Mouse (Mus musculus) midbrain, embryonic 16.5 days (tissue): Measurements from ENCODE around the gene BC024063. TPM values are rescaled to one million over a fixed set of nuclear protein-coding genes. Genes with fewer than 3 reads are reported as not detected.

Source experiments
- ATAC-seq: fragments of 200-750 bp; cut with Nextera tagmentation; 2 replicates; pipeline ENCODE4 v1.8.0; 2017; ENCODE audit warnings: moderate TSS enrichment
- H3K27ac ChIP-seq: fragments of 300-500 bp; sonication (generic); 2 replicates; pipeline ENCODE4 v1.5.1; 2014; ENCODE audit warnings: mild to moderate bottlenecking, low read length, mixed read lengths
- H3K27me3 ChIP-seq: fragments of 300-500 bp; sonication (generic); 2 replicates; pipeline ENCODE4 v1.6.1; 2014; ENCODE audit warnings: low read depth, low read length, mixed read lengths; ENCODE audit not compliant: control insufficient read depth, insufficient read depth
- H3K36me3 ChIP-seq: fragments of 300-500 bp; sonication (generic); 2 replicates; pipeline ENCODE4 v1.6.1; 2014; ENCODE audit warnings: mild to moderate bottlenecking, low read length, moderate library complexity, mixed read lengths; ENCODE audit not compliant: control insufficient read depth, insufficient read depth
- H3K4me1 ChIP-seq: fragments of 300-500 bp; sonication (generic); 2 replicates; pipeline ENCODE4 v1.6.1; 2014; ENCODE audit warnings: mild to moderate bottlenecking, low read length, mixed read lengths; ENCODE audit not compliant: control insufficient read depth, insufficient read depth
- H3K4me2 ChIP-seq: fragments of 300-500 bp; sonication (generic); 2 replicates; pipeline ENCODE4 v1.6.1; 2014; ENCODE audit warnings: mild to moderate bottlenecking, low read length, mixed read lengths
- H3K4me3 ChIP-seq: fragments of 300-500 bp; sonication (generic); 2 replicates; pipeline ENCODE4 v1.5.1; 2014; ENCODE audit warnings: low read depth, mild to moderate bottlenecking, low read length, moderate library complexity, mixed read lengths
- H3K9ac ChIP-seq: fragments of 300-500 bp; sonication (generic); 2 replicates; pipeline ENCODE4 v1.6.1; 2014; ENCODE audit warnings: low read depth, low read length, mixed read lengths
- H3K9me3 ChIP-seq: fragments of 300-500 bp; sonication (generic); replicated peaks from 2 replicates; pipeline ENCODE4 v1.6.1; 2014; ENCODE audit warnings: mild to moderate bottlenecking, low read length, mixed read lengths; ENCODE audit not compliant: control insufficient read depth, poor library complexity, severe bottlenecking
- WGBS: fragments of 180-500 bp; shearing (Covaris S2); extraction: QIAGEN DNeasy Blood & Tissue Kit; methylation state at CpG from one replicate; pipeline ENCODE4 v1.1.7; 2014; 5-methylcytosine and 5-hydroxymethylcytosine counted together
- polyA plus RNA-seq: library from polyadenylated mRNA; unstranded; fragments of >200 nt; fragmentation: Nextera tagmentation; extraction: Ambion mirVana; gene quantifications from 2 replicates; pipeline ENCODE4 v1.2.1, GENCODE M21; 2015

BC024063 gene
- polyA plus RNA-seq, 1 experiment from 2014 or later: 6.5 TPM

- Histone ChIP-seq H3K36me3 (peaks cover 54% of the 10 kb centered on the region), H3K27ac (no peak overlapping the region), H3K9me3 (peaks cover 40% of the 10 kb centered on the region), H3K4me1 (no peaks in the 10 kb centered on the region), H3K4me2 (no peak overlapping the region), H3K27me3 (no peaks in the 10 kb centered on the region), H3K4me3 (no peak overlapping the region), H3K9ac (no peak overlapping the region)
- WGBS: 97% methylated on average over 1 of the region's 1 CpGs
- ATAC-seq: no peak
These were observed 62.1 kb downstream of the BC024063 start for GRCm38 (mm10) chr10:82145282-82145681.

- 88% methylated on average over 4 of the region's 4 CpGs for WGBS
- Histone ChIP-seq H3K4me3 (no peak overlapping the region), H3K27me3 (no peaks in the 10 kb centered on the region), H3K4me2 (no peak overlapping the region), H3K9me3 (peaks cover 59% of the 10 kb centered on the region), H3K36me3 (peaks cover 68% of the 10 kb centered on the region), H3K4me1 (no peaks in the 10 kb centered on the region), H3K9ac (no peak overlapping the region), H3K27ac (no peak overlapping the region)
- ATAC-seq: no peak
These were observed 64.4 kb downstream of the BC024063 start for GRCm38 (mm10) chr10:82147571-82147970.

Other genes with a start within 250 kb of the BC024063 start
- 9.1 and 10.8 TPM in 2 replicates for gene Gm32687, start 219.4 kb upstream of the BC024063 start, polyA plus RNA-seq
- 7.4 and 8.2 TPM in 2 replicates for gene Zfp781, start 152.9 kb upstream of the BC024063 start, polyA plus RNA-seq
- 16.2 and 17.4 TPM in 2 replicates for gene Zfp873, start 35.2 kb upstream of the BC024063 start, polyA plus RNA-seq
- gene AU041133, start 44.7 kb downstream of the BC024063 start, polyA plus RNA-seq: 9.8 and 11.0 TPM in 2 replicates
- gene Zfp938, start 157.9 kb downstream of the BC024063 start, polyA plus RNA-seq: 29.9 and 33.0 TPM in 2 replicates
- not detected in 2 replicates for gene 4932415D10Rik, start 233.2 kb downstream of the BC024063 start, polyA plus RNA-seq